28 mouse cellular contexts compared by ENCODE assay signal in genomic region chr13:20050149-20050548, GRCm38 (mm10). TPM values are rescaled to one million over a fixed set of nuclear protein-coding genes. Genes with fewer than 3 reads are reported as not detected.
DNase-seq lines count a peak whose midpoint lies in the region; ATAC-seq lines count a peak whose summit lies in the region.
"Had no signal": no experiment of that assay in that cellular context is flagged by ENCODE, and none has a peak within 500 bp of the region (broad histone marks: within the 10 kb centered on the region; RNA-seq: fewer than 3 reads in every experiment).

No protein-coding gene starts in this region.

- 70% methylated on average over 10 of the region's 10 CpGs for WGBS in kidney, embryonic 15.5 days
- 71% methylated on average over 10 of the region's 10 CpGs for WGBS in kidney, embryonic 14.5 days
- 94% methylated on average over 10 of the region's 10 CpGs for WGBS in forebrain, embryonic 16.5 days

- H3K9me3 ChIP-seq in kidney, embryonic 15.5 days (replicated peaks), result no peaks in the 10 kb centered on the region
- H3K9me3 ChIP-seq in kidney, embryonic 14.5 days (ENCODE audit: control insufficient read depth, low read length), result no peaks in the 10 kb centered on the region
- no peaks in the 10 kb centered on the region for H3K9me3 ChIP-seq in forebrain, embryonic 16.5 days (ENCODE audit: control insufficient read depth, low read length)
- H3K9me3 ChIP-seq: embryonic facial prominence, embryonic 10.5 days; embryonic facial prominence, embryonic 13.5 days; forebrain, embryonic 12.5 days; forebrain, embryonic 15.5 days; heart, embryonic 10.5 days; heart, embryonic 13.5 days had no signal

- H3K27ac ChIP-seq in kidney, embryonic 15.5 days, result no peak overlapping the region
- H3K27ac ChIP-seq in kidney, embryonic 14.5 days (ENCODE audit: low read depth, low read length), result no peak overlapping the region
- H3K27ac ChIP-seq in forebrain, embryonic 16.5 days (ENCODE audit: low read length), result no peak overlapping the region
- H3K27ac ChIP-seq: embryonic facial prominence, embryonic 10.5 days; embryonic facial prominence, embryonic 13.5 days; forebrain, embryonic 12.5 days; forebrain, embryonic 15.5 days; heart, adult 2 months; heart, embryonic 10.5 days; heart, embryonic 13.5 days; hindbrain, embryonic 14.5 days had no signal

- H3K9ac ChIP-seq in kidney, embryonic 15.5 days, result no peak overlapping the region
- no peak overlapping the region for H3K9ac ChIP-seq in kidney, embryonic 14.5 days (ENCODE audit: low read depth, low read length)
- H3K9ac ChIP-seq in forebrain, embryonic 16.5 days (replicated peaks; ENCODE audit: low read depth, low read length), result no peak overlapping the region
- H3K9ac ChIP-seq: embryonic facial prominence, embryonic 13.5 days; forebrain, embryonic 12.5 days; forebrain, embryonic 15.5 days; heart, embryonic 13.5 days; hindbrain, embryonic 14.5 days had no signal

- H3K4me3 ChIP-seq in kidney, embryonic 15.5 days (replicated peaks), result no peak overlapping the region
- H3K4me3 ChIP-seq in kidney, embryonic 14.5 days (ENCODE audit: low read length), result no peak overlapping the region
- no peak overlapping the region for H3K4me3 ChIP-seq in forebrain, embryonic 16.5 days (replicated peaks; ENCODE audit: low read length)
- H3K4me3 ChIP-seq: embryonic facial prominence, embryonic 10.5 days; embryonic facial prominence, embryonic 13.5 days; erythroblast, embryonic 14.5 days; forebrain, embryonic 12.5 days; forebrain, embryonic 15.5 days; heart, adult 2 months; heart, embryonic 10.5 days; heart, embryonic 13.5 days had no signal

- ATAC-seq in kidney, embryonic 15.5 days (replicated peaks; ENCODE audit: low FRiP score), result peak; percentile 49
- ATAC-seq in kidney, embryonic 14.5 days (ENCODE audit: low FRiP score, low TSS enrichment), result no peak
- no peak for ATAC-seq in frontal cortex, adult (ENCODE audit: low TSS enrichment)
- no peak for ATAC-seq in forebrain, embryonic 16.5 days
- ATAC-seq: activated CD4-positive, CD25-positive, alpha-beta regulatory T cell, adult 4 months; forebrain, embryonic 15.5 days had no signal

- no peak overlapping the region for H3K4me2 ChIP-seq in kidney, embryonic 15.5 days
- no peak overlapping the region for H3K4me2 ChIP-seq in kidney, embryonic 14.5 days (replicated peaks; ENCODE audit: low read depth, low read length)
- H3K4me2 ChIP-seq in forebrain, embryonic 16.5 days (ENCODE audit: low read length), result no peak overlapping the region
- H3K4me2 ChIP-seq: embryonic facial prominence, embryonic 13.5 days; forebrain, embryonic 12.5 days; forebrain, embryonic 15.5 days; heart, embryonic 13.5 days; hindbrain, embryonic 14.5 days had no signal

- H3K27me3 ChIP-seq in kidney, embryonic 15.5 days, result no peaks in the 10 kb centered on the region
- no peaks in the 10 kb centered on the region for H3K27me3 ChIP-seq in kidney, embryonic 14.5 days (ENCODE audit: control insufficient read depth, insufficient read depth, low read length)
- H3K27me3 ChIP-seq in forebrain, embryonic 16.5 days (replicated peaks; ENCODE audit: control insufficient read depth, insufficient read depth, low read length), result no peaks in the 10 kb centered on the region; the same call in 1 of the 2 replicates
- H3K27me3 ChIP-seq: forebrain, embryonic 12.5 days; forebrain, embryonic 15.5 days had no signal

- no peaks in the 10 kb centered on the region for H3K36me3 ChIP-seq in kidney, embryonic 15.5 days
- H3K36me3 ChIP-seq in kidney, embryonic 14.5 days (ENCODE audit: control insufficient read depth, insufficient read depth, low read length), result no peaks in the 10 kb centered on the region
- H3K36me3 ChIP-seq in forebrain, embryonic 16.5 days (ENCODE audit: control insufficient read depth, insufficient read depth), result no peaks in the 10 kb centered on the region
- H3K36me3 ChIP-seq: embryonic facial prominence, embryonic 10.5 days; embryonic facial prominence, embryonic 13.5 days; forebrain, embryonic 12.5 days; forebrain, embryonic 15.5 days; heart, embryonic 10.5 days; heart, embryonic 13.5 days had no signal

- no peak for DNase-seq in kidney, adult 9 months
- DNase-seq in kidney, postnatal 10 days, result peak; percentile 22
- peak; percentile 29 for DNase-seq in ovary, postnatal 36 days (ENCODE audit: low spot score)
- DNase-seq in ovary, postnatal 10 days (ENCODE audit: low spot score), result no peak
- DNase-seq: adrenal gland, adult 8-10 months; adrenal gland, postnatal 25 days; cerebellum, adult 11-12 months; cerebellum, adult 8-10 months; cerebellum, postnatal 10 days; cerebellum, postnatal 36 days; embryo, embryonic 11 days; gastrocnemius, postnatal 25 days; heart, adult 2 months; heart, postnatal 14 days; heart, postnatal 4 days had no signal

- no peaks in the 10 kb centered on the region for H3K4me1 ChIP-seq in kidney, embryonic 15.5 days
- H3K4me1 ChIP-seq in kidney, embryonic 14.5 days (ENCODE audit: control insufficient read depth, insufficient read depth, low read length), result no peaks in the 10 kb centered on the region
- H3K4me1 ChIP-seq in forebrain, embryonic 16.5 days (replicated peaks; ENCODE audit: control insufficient read depth, insufficient read depth, low read length), result peaks cover 3% of the 10 kb centered on the region; the same call in 1 of the 2 replicates
- H3K4me1 ChIP-seq: embryonic facial prominence, embryonic 13.5 days; heart, embryonic 10.5 days had no signal

RNA-seq across cellular contexts. Expression of gene Elmo1, which starts 40.2 kb away (rescaled TPM):
- polyA plus RNA-seq in kidney, embryonic 15.5 days (2015; fragmentation: Nextera tagmentation; extraction: Ambion mirVana), result 16.1 and 16.9 TPM in 2 replicates
- 7.9 and 15.4 TPM in 2 replicates for polyA plus RNA-seq in kidney, embryonic 14.5 days (2014; fragmentation: Nextera tagmentation; extraction: Ambion mirVana)
- 37.6 and 42.4 TPM in 2 replicates for polyA plus RNA-seq in forebrain, embryonic 16.5 days (2015; fragmentation: Nextera tagmentation; extraction: Ambion mirVana)

Comparison
In these comparisons a context has a peak if more than half of its experiments do, and no peak if none do; other contexts are left out.
1. DNase-seq: peak in kidney, postnatal 10 days (single experiment) and ovary, postnatal 36 days (single experiment); none in kidney, adult 9 months (single experiment) and ovary, postnatal 10 days (single experiment).